Mouse (Mus musculus): ENCODE data around the gene Kank1.

The Kank1 gene

DNA sequence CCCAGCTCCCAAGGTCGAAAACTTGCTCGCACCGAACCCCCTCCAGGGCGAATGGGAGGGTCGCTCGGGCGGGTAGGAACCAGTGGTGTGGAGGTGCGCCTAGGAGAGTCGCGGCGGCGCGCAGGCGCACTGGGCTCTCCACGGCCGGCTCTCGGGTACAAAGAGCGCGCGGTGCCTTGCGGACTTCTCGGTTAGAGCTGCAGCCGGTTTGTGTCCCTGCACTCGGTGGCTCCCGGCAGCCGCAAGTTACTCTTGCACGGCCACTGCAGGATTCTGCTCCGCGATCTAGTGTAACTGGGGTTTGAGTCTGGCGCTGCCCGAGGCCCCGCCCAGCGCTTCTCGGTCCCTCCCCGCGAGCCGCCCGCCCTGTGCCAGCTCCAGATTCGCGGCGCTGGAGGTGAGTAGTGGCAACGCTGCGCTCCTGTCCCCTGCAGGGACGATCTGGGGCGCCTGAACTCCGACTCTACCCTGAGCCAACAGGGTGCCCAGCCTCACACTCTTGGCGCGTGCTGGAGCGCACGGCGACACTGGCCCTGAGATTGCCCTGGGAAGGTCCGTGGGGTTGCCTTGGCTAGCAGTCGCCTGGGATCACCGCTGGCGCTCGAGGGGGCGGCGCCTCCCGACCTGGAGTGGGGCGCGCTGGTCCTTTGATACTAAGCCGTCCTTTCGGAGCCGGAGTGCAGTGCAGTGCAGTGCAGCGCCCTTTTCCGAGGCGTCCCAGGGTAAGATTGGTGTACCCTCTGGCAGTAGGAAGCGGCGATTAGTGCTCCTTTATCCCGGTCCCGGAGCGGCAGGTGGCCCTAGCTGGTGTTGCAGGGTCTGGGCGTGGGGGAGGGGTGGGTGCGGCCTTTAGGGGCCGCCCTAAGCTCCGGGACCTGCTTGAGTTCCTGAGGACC, at the start of gene Kank1:
Kank1 (plus strand) TSS at position 380 of the 896 bp plus-strand sequence.
- DNase-seq = peak; percentile 80 to 89

DNA sequence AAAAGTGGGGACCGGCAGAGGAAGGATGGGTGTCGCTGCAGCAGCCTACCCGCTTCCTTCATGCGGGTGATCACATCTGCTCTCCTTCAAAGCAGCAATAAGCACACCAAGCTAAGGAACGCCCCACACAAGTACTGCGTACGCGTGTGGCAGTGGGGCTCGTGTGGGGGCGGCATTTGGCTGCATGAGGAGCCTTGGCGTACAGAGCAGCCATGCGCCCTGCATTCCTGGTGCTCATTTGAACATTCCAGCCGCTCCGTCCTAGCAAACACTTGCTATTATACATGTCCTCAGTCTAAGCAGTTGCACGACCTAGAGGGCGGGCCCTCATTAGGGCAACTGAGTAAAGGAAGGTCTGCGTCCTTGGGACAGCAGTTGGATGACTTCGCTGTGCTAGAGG, 49.1 kb upstream of the Kank1 start:
- peak; percentile 47 to 72 for DNase-seq

DNA sequence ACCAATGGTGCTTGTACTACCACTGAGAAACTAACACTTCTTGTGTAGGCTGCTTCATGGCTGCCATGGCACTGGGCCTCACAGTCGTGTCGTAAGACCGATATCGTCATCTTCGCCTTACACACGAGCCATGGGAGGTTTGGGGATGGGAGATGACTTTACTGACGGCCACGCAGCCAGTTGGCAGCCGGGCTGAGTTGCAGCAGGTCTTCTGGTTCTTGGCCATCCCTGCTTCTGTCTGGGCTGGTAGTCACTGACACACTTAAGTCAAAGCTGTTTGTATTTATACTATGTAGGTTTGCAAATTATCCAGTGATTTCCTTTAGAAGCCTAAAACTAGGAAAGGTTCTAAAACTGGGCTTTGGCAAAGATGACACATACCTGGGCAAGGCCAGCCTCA, 43.0 kb upstream of the Kank1 start:
- DNase-seq = peak in 1 of 2 experiments; percentile 31

DNA sequence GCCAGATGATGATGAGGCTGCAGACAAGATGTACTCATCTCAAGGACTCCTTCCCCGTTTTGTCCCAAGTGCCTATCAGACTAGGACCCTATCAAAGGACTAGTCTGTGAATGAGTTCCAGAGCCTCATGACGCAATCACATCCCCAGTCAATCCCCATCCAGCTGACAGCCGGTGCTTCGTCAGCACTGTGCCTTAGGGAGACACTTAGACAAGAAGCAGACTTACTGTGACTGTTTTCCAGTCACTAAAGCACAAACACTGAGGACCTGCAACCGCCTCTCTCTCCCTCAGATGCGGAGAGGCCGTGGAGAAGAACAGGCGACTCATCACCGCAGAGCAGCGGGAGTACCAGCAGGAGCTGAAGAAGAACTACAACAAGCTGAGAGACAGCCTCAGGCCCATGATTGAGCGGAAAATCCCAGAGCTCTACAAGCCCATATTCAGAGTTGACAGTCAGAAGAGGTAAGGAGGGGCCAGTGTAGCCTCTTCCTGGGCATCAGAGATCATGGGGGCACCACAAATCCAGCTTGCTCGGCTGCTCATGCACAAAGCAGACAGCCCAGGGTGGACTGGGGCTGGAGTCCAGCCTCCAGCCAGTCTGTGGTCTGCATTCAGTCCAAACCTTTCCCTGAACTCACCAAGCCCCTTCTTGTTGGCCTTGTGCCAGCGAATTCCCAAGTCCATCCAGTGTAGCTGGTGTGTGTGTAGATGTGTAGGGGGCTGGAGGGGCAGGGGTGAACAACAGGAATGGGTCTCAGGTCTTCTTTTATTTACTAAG, 36.5 kb upstream of the Kank1 start:
- DNase-seq = peak; percentile 83 to 91

DNA sequence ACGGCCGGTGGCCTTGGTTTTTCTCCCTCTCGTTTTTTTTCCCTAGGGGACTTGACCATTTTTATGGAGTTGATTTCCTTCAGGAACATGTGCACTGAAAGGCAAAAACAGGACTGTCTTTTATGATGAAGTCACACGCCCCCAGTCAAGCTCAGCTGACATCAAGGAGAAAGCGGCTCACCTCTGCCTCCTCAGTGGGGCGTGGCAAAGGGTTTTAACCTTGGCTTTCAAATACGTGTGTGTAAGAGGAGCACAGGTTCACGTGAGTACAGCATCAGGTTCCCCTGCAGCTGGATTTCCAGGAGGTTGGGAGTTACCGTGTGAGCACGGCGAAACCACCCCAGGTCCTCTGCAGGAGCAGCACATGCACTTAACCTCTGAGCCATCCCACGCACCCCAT, 33.7 kb upstream of the Kank1 start:
- DNase-seq = peak; percentile 48 to 74

DNA sequence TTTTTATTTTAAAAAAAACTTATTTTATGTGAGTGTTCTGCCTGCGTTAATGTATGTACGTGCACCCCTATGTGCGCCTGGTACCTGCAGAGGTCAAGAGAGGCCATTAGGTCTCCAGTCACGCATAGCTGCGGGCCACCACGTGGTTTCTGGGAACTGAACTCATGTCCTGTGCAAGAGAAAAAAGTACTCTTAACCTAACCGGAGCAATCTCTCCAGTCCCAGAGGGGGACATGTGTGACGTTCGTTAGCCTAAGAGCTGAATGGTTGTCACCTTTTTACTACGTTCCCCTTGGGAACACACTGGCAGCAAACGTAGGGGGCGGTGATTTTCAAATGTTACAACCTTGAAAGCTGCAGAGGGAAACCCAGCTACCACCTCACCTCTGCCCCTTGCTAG, 29.8 kb upstream of the Kank1 start:
- peak; percentile 44 to 79 for DNase-seq

DNA sequence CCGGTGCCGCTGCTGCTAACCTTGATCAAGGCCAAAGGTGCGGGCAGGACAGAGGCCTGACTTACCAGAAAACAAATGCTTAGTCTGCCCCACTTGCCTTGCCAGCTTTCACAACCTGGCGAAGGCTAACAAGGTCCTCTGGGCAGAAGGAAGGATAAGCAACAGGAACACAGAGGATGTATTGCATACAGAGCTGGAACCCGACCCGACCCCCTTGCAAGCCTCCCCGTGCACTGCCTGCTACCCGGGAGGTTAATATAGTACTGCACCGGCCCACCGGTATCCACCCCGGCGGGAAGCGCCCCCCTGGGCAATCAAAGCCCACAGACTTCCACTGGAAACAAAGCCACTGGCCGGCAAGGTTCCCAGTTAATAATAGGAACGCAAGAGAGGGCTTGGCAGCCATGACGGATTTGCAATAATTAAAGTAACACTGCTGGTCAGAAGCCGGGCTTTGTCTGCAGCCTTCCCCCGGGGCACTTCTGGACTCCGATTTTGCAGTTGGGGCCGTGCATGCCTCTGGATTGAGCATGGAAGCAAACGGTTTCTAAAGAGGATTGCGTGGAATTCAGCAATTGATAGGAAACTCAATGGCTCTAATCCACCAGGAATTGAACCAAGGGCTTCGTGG, 28.9 kb upstream of the Kank1 start:
- peak; percentile 40 to 78 for DNase-seq

DNA sequence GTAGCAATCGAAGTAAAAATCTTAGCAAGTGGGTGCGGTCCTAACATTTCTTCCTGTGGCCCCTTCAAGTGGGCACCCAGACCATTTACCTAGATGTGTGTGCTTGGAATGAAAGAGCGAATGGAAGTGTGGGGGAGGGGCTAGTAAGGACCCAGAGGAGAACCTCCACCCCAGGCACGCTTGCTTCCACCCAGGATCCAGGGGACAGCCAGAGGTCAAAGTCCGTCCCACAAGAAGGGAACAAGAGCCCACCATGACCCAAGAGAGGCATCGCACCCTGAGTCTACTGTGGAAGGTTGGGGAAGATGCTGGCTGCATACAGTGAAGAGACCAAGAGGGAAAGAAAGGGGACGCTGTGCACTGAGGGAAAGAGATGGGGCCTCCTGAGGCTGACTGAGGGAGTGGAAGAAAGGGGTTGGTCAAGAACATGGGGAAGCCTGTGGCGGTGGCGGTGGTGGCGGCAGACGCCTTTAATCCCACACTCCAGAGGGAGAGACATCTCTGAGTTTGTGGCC, 28.1 kb upstream of the Kank1 start:
- no peak for DNase-seq

DNA sequence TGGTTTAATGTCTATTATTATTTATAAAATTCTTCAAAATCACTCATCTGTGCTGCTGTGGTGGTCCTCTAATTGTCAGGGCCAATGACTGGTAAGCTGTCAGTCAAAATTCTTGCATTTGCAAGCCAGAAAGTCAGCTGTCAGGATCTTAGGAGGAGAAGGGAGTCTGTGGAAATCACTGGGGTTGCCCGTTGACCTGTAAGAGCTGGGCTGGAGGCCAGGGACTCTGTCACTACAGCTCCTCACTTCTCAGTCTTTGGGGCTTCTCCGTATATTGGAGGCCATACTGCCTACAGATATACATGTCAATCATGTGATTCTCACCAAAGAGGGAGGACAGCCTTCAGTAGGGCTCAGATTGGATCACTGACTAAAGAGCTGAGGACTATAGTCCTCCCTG, 16.2 kb upstream of the Kank1 start:
- DNase-seq = peak; percentile 83 to 86

DNA sequence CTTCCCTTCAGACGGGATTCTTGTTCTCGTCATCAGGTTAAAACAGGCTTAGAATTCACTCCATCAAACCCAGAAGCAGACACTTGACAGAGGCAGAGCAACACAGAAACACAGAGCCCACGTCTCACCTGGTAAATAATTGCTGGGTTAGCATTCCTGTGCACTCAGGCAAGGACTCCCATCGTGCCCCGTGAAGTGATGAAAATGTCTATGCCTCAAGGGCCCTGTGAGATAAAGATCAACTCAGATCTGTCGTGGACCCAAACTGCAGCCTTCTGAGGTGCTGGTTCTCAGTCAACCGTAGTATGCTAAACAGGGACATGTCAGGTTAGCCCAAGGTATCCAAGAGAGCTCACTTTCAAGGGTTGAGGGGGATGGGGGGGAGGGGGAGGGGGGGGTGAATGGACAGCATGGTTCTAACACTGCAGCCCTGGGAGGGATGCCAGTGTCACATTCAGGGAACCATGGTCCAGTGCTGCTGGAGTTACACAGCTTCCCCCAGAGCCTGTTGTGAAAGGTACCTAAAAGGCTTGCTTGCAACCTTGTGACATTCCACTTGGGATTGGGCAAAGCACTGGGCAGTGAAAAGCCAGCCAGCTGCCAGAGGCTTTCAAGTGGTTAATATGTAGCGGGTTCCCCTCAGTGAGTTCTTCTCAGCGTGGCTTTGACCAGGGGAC, 14.7 kb upstream of the Kank1 start:
- peak; percentile 75 to 89 for DNase-seq

DNA sequence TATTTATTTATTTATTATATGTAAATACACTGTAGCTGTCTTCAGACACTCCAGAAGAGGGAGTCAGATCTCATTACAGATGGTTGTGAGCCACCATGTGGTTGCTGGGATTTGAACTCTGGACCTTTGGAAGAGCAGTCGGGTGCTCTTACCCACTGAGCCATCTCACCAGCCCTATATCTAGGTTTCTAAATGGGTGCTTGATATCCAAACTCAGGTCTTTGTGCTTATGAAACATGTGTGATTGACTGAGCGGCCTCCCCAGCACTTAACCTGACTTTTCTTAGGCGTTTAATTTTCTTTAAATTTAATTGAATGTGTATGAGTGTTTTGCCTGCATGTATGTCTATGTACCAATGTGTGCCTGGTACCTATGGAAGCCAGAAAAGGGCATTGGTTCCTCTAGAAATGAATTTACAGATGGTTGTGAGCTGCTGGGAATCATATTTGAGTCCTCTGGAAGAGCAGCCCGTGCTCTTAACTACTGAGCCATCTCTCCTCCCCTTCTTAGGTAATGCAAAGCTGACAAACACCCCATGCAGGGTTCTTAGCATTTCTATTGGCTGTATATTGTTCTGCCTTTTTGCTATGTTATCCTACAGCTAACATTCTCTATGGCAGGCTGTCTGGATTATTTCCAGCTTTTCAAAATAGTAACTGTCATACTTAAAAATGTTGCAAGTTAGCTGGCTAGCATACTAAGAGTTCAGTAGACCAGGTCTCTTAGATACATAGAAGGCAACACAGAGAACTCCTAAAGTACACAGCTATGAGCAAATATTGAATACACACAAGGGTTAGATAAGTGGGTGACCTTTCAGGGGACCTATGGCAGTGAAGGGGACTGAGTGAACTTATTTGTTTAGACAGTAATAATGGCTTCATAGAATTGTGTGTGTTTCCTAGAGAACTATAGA, 6.5 kb upstream of the Kank1 start:
- no peak for DNase-seq

DNA sequence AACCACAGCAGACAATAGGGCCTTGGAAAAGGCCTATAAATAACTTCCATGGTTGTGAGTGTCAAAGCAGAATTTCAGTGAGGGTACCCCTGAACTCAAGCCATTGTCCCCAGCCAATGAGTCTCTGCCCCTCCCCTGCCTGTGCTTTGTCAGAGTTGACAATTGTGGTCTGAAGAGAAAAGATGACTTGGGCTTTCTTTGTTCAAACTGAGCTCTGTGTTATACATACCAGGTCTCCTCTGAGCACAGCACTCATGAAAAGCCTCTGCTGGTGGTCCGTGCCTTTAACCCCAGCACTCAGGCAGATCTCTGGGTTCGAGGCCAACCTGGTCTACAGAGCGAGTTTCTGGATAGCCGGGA, 5.8 kb upstream of the Kank1 start:
- DNase-seq = no peak

DNA sequence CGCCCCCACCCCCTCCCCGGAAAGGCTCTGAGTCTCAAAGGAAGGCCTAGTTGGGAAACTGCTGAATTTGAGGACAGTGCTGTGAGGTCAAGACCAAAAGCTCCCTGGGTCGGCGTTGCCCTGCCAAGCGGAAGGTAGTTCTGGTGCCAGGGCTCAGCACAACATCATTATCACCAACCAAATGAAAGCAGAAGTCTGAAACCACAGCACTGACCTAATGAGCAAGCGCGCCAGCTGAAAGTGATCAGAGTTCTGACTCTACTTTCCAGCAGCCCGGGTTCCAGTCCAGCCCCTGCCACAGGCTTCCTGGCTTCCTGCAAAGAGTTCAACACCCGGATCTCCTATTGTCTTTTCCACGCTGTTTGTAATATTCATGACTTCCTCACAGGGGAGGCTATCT, 4.7 kb upstream of the Kank1 start:
- DNase-seq = peak in 1 of 2 experiments; percentile 49

DNA sequence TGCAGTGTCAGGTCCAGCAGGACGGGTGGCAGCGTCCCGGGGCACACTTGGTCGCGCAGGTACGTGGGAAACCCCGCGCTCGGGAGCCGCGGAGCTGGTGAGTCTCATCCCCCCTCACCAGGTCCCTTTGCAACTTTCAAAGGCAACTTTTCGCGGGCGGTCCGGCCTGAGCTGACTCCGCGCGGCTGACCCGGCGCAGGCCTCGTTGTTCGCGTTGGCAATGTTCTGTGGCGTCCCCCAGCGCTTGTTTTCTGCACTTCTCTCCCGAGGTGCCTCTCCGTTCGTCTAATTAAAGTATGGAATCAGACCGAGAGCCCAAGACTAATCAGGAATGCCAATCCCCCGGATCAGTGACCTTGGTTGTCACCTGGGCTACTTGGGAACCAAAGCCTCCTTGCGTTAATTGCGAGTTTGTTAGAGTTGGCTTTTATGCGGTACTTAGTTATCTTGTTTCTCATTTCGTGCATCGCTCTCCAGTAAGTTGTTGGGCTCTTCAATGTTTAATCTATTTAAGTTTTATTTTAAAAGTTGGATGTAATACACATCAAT, 791 bp downstream of the Kank1 start:
- DNase-seq = peak; percentile 76 to 88

DNA sequence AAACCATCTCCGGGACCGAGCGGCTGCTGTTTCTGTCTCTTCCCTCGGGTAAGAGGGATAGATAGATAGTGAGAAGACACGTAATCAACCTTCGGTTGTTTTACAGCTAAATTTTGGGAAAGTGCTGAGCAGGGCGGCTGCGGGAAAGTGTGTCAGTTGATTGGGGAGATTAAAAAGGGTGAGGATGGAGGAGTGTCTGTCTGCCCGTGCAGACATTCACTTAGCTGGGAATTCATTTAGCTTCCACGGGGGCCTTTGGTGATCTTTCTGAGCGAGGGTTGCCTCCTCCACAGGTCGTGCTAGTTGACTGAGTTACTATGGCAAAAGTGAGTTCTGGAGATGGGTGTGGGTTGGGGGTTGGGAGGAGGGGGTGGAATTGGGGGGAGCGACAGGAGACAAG, 1.3 kb downstream of the Kank1 start:
- no peak for DNase-seq

DNA sequence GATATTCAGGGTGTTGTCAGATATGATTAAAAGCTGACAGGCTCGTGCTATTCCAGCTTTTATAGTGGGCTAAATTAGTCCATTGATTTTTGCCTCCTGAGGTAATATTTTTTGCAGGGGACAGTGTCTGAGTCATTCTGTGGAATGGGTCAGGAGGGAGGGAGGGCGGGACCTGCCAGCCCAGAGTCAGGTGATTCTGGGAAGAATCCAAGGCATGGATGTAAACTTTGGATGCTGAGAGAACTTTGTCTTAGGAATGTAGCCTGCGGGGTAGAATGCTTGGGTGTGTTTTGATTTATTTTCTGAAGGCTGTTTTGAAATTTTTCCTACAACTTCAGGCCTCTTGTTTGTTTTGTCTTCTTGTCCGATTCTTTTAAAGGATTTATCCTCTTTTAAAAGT, 6.8 kb downstream of the Kank1 start:
- peak in 1 of 2 experiments; percentile 51 for DNase-seq

DNA sequence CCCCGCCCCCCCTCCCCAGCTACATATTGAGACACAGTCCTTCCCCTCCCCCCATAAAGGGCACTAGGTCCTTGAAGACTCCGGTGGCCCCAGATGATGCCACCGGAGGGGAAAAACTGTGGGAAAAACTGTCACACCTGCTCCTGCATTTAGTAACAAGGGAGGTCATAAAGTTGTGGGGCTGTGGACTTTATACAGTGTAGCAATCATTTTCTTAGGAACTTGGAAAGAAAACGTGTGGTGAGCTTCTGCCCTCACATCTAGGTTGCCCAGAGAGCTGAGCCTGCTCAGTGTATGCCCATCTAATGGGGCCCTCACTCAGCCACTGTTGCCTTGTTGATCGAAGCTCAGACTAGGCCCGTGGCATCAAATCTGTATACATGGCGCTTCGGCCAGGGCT, 9.3 kb downstream of the Kank1 start:
- peak in 1 of 2 experiments; percentile 49 for DNase-seq

DNA sequence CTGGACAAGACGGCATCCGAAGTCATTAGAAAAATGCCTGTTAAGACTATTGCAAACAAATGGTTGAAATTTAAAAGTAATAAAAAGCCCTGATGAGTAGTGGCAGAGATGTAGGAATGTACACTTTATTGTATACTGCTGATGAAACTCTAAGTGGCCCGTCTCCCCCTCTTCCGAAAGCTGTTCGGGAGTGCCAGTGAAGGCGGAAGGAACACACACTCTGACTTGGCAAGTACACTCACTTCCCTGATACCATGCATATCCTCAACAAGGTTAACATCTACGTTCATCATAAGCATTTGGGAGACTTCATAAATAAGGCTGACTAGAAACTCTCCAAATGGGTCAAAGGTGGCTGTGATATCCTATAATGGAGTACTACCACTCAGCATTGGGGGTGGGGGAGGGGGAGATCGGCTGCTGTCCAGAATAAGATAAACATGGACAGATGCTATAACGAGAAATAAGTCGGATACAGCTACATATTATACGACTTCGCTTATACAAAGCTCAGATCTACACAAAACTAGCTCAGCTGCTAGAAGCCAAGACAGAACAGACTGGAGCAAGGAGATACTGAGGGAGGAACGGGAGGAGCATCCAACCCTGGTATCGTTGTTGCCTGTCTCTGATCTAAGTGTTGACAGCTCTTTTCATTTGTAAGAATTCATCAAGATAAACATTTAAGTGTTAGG, 11.2 kb downstream of the Kank1 start:
- DNase-seq = no peak

DNA sequence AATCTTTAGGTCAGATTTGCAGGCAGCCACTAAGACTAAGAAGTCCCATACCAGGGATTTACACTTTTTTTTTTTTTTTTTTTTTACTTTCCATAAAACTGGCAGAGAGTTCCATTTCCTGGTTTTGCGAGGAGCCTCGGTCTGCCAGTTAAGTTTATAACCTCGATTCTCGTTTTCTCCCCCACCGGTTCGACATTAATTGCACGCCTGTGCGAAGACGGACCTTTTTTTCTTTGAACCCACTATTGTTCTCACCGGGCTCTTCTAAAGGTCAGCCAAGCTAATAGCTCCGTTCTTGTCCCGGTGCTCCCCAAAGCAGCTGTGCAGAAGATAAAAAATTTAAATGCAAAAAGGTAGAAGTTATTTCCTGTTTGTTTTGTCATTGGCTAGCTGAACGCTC, 12.5 kb downstream of the Kank1 start:
- DNase-seq = peak; percentile 25 to 54

DNA sequence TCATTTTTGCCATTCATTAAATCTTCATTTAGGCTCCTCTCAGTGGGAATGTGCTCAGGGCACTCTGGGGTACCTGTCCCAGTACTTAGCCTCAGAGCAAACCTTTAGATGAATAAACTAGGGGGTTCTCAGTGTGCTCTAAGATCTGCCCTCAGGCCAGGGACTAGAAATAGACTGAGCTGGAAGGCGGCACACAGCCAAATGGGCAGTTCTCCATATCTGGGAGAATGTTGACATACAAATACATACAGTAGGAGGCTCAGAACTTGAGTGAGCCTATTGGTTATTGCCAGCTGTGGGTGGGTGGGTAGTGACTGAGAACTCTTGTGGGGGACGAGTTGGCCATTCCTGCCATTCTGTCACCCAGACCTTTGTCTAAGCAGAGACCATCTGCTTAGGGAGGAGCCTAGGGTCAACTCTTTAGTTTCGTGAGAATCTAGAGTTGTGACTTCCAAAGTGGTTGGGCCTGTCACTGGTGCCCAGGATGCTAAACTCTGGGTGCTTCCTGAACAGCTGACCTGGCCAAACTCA, 14.9 kb downstream of the Kank1 start:
- DNase-seq = peak; percentile 31 to 48

All from kidney, postnatal 25 days (tissue).